Mouse (Mus musculus): ENCODE measurements around the gene Btbd35f5.
"Not testable (repeated sequence)": the region's sequence is repeated elsewhere in the genome, so short reads cannot be mapped to it uniquely, and the experiment has no call there.

Gene Btbd35f5

DNA sequence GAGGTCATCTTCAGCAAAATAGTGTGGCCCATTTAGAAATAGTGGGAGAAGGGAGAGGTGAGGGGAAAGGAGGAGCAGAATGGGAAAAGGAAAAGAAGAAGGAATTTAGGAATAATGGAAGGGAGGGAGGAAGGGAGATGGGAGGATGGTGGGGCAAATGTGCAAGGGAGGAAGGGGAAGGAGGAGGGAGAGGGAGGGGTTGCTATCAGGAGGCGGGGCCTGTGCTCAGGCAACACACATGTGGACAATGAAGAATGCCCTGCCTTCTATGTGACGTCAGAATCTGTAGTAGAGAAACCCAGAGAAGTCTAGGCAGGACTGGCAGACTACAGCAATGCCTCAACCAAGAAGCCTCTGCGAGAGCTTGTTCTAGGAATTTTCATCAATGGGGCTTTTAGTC, at the start of gene Btbd35f5:
Btbd35f5 (plus strand) TSS at position 301 of the 400 bp plus-strand sequence.
- not testable (repeated sequence) for DNase-seq (ENCODE audit: low spot score in 2 of 2)

DNA sequence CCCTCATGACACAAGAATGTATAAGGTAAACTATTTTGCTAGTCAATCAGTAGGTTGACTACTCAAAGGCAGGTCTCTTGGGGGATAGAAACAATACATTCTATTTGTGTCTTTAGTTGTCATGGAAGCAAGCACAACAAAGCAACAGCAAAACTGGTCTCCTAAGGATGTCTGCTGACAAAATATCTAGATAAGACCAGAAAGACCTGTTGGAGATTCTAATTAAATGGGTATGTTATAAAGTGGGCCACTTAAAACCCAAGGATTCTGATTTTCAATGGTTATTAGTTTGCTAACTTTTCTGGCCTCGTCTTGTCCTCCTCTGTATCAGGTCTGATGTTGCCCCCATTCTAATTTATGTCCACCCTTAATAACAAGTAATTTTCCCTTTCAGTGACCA, 32.2 kb upstream of the Btbd35f5 start, which contains the start of gene Gm21789:
Gm21789 (plus strand) TSS at position 301 of the 400 bp plus-strand sequence.
- not testable (repeated sequence) for DNase-seq (ENCODE audit: low spot score in 2 of 2)
